Mouse (Mus musculus): ENCODE measurements around the gene Rras2.

Rras2 gene

DNA sequence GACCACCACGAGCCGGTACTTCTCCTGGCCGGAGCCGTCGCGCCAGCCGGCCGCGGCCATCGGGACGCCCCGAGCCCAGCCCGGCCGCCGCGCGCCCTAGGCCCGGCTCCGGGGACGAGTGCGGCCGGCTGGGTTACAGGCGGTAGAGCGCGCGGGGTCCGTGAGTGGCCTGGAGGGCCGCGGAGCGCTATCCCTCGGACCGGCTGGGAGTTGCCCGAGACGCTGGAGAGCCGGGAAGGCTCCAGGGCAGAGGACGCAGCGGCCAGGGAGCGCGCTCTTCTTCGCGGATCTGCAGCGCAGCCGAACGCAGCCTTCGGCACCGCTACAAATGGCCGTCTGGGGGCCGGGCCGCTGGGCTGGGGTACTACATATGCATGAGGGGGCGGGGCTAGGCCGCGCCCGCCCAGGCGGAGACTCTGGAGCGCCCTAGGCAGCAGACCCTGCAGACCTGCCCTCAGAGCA is at the start of gene Rras2:
TSS of gene Rras2 (minus strand) at position 338 of the 462 bp plus-strand sequence.
- peak; percentile 64 for DNase-seq (ENCODE audit: low read depth, low spot score)

DNA sequence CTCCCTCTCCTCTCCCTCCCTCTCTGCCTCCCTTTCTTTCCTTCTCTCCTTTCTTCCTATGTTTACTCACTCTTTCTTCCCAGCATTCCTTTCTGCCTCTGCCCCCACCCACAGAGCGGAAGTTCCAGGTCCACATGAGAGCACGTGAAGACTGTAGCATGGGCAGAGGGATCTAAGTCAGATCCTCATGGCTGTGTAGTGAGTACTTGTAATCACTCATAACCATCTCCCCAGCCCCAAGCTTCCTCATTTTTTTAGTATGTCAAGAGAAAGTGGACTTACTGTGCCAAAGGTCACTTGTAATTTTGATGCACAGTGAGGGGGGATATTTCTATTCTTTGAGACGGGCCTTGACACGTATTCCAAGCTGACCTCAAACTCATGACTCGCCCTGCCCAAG is 45.4 kb upstream of the Rras2 start:
- DNase-seq (ENCODE audit: low read depth, low spot score) = no peak

DNA sequence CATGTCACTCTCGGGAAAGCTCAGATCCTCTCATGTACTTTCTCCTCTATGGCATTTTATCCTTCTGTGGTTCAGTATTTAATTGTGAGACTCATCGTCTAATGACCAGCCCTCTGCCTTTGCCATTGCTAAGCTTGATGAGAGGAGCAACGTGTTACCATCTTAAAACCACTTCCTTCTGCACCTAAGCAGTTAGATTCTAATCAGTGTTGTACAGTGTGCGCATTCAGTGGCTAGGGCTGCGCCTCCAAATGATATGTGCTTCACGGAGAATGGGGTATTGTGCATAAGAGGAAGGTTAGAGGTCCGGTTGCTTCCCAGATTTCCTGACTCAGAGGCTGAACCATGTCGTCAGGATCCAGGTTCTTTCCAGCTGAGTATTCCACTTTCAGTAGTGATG is 43.5 kb upstream of the Rras2 start:
- no peak for DNase-seq (ENCODE audit: low read depth, low spot score)

DNA sequence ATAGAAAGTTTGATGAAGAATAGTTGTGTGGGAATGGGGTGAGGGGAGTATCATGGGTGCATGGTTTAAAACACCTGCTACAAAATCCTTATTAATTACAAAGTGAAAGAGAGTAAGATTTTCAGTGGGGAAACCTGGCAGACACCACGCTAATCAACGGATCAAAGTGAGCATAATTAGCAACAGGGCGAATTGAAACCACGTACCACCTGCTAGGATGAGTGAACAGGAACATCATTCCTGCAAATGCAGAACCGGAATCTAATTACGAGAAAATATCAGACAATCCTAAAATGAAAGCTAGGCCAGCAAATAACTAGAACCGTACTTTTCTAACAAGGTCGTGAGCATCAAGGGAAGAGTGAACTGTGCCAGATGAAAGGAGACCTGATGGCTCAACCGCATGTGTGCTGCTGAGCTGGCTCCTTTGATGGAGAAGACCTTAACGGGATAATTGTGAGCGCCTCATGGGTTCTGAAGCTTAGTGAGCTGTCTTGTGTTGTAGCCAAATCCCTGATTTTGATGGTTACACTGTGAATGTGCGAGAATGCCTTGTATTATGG is 40.2 kb upstream of the Rras2 start:
- no peak for DNase-seq (ENCODE audit: low read depth, low spot score)

DNA sequence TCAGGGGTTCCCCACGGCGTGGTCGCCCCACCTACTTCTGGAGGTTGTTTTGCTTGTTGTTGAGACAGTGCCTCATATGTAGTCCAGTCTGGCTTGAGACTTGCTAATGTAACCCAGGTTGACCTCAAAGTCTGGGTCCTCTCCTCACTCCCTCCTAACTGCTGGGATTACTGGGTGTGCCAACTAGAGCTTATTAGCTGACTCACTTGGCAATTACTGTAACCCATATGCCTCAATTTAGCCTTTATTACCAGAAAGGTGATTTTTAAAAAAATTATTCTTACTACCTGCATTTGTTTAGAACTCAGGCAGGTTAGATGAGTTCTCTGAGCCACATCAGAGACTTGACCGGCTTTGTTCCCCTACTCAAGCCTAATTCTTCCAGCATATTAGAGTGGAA is 38.8 kb upstream of the Rras2 start:
- DNase-seq (ENCODE audit: low read depth, low spot score) = no peak

DNA sequence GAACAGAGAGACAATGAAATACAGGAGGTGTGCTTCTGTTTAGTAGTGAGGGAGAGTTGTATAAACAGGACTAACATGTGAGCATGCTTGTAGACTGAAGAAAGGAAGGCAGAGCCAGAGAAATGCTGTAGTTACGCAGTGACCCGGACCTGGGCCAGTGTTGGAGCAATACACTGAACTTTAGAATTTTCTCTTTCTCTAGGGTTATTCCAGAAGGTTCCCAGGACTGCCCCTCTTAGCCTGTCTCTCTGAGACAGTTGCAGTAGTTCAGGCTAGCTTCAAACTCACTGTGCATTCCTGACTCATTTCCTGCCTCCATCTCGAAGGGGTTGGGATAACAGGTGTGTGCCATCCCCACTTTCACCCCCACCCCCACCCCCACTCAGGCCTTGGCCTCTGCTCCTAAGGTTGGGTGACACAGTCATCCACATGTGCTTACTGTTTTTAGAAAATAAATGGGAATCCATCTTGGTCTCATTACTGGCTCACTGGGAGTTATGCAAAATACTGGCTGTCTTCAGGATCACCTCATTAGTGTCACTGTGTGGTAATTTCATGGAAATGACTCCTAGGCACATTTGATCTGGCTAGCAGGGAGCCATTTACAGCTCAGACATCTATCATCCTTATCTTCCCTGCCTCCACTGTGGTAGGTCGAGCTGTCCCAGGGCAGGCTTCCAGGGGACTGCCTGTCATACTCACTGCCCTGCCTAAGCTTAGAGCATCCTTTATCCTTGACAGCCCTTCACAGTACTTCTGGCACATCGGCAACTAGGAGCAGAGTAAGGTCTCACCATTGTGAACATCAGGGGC is 37.7 kb upstream of the Rras2 start:
- no peak for DNase-seq (ENCODE audit: low read depth, low spot score)

DNA sequence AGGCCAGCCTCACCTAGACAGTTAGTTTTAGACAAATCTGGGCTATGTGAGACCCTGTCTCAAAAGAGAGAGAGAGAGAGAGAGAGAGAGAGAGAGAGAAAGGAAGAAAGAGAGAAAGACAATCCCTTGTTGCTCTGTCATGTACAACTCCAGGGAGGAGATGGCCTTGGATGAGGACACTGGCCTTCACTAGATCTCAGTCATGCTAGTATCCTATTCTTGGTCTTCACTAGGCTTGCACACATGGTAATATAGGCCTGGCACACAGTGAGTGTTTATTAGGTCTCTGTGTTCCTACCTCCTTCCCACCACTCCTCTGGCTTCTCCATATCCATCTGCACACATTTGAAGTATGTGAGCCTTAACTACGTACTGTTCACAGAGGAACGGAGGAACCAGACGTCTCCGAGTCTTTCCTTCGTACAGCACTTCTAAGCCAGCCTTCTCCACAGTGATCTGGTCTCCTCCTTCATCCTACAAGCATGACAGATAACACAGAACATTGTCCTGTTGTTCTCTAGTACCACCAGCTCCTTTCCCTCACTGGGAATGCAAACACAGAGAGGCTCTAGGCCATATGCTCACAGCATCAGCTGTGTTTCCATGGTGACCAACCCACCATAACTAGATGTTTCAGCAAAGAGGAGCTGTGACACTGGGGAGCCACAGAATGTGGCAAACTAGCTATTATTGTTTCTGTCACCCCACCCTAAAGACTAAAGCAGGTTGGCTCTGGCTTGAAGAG is 33.6 kb upstream of the Rras2 start:
- peak; percentile 61 for DNase-seq (ENCODE audit: low read depth, low spot score)

DNA sequence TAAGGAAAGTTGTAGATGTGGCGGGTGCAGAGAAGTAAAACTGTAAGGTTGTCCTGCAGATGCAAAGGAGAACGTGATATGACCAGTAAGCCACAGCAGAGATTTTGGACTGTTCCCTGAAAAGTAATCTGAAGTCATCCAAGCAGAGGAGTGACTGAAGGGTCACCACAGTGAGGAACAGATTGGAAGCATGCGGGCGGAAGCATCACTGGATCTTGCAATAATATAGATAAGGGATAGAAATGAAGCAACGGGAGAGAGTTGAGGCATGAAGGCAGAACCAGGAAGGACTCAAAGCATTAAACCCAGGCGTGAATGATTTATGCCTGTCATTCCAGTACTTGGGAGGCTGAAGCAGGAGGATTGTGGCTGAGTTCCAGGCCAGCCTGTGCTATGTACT is 32.0 kb upstream of the Rras2 start:
- no peak for DNase-seq (ENCODE audit: low read depth, low spot score)

DNA sequence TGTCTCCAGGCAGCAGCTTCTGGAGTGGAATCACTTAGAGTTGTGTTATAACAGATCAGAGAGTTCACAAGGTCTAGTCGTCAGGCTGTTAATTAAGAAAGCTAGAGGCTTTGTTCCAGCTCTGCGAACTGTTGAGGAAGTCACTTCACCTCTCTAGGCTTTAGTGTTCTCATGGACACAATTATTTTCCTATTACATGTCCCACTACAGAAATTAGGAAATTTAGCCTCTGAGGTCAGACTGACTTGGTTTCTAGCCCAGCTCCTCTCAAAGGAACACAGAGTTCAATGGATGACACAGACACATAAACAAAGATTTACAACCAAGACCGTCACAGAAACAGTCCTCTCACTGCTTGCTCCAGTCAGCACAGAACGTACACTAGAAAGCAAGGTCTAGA is 31.6 kb upstream of the Rras2 start:
- DNase-seq (ENCODE audit: low read depth, low spot score) = no peak

DNA sequence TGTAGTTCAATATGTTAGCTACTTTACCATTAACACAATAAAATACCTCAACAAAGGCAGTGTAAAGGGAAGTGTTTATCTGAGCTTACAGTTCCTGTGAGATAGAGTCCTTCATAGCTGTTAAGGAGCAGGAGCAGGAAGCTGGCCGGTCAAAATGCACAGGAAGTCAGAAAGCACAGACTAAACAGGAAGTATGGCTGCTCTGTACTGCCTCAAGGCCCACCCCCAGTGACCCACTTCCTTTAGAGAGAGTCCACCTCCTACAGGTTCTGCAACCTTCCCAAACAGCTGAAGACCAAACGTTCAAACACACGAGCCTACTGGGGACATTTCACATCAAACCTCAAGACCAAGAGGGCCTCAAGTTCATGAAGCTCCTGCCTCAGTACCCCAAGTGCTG is 28.3 kb upstream of the Rras2 start:
- no peak for DNase-seq (ENCODE audit: low read depth, low spot score)

DNA sequence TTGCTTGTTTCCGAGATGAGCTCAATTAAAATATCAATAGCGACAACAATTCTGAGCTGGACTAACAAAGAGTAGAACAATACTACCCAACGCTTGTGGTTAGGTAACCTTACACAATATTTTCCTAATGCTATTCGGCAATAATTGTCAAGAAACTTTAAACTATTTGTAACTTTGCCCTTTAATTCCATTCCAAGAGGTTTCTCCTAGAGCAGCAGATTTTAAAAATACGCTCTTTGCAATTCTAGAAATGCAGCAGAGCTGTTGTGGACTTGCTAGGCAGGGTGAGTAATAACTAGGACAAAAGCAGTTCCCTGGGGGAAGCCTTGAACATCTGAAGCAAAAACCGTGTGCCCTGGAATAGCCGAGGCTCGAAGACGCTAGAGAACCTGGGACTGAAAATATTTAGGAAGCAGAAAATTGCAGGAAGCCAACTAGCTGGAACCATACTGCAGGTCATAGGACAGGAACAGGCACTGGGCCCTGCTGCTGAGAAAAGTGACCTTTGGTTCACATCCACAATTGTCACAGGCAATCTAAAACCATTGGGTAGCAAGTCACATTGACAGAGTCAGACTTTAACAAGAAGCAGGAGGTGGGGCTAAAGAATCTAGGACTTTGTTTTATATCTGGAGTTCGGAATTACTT is 24.7 kb upstream of the Rras2 start:
- no peak for DNase-seq (ENCODE audit: low read depth, low spot score)

DNA sequence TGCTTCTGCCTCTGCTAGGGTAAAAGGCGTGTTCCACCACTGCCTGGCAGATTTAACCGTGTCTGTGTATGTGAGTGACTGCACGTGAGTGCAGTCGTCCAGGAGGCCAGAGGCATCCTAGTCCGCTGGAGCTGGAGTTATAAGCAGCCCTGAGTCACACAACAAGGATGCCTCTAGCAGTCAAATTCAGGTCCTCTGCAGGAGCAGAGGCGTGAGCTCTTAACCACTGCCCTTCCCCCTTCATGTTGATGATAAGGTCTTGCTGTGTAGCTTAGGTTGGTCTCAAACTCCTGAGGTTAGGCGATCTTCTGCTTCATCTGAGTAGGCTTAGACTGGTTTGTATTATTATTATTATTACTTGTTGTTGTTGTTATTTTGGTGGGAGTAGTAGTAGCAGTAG is 22.4 kb upstream of the Rras2 start:
- DNase-seq (ENCODE audit: low read depth, low spot score) = no peak

DNA sequence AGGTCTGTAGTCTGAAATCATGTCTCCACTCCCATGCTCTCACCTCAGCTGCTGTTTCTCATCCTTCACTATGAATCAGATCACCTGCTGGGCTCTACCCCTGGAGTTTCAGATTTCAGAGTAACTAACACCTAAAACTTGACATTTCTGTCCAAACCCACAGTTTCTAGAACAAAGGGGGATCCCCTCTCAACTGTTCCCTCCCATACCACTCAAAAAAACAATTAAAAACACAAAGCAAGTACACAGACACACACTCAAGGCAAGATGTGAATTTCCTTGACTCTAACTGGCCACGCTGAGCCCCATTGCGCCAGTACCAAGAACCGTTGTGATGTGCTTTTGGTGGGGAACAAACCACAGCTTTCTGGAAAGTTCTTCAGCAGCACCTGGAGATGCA is 21.8 kb upstream of the Rras2 start:
- DNase-seq (ENCODE audit: low read depth, low spot score) = no peak

DNA sequence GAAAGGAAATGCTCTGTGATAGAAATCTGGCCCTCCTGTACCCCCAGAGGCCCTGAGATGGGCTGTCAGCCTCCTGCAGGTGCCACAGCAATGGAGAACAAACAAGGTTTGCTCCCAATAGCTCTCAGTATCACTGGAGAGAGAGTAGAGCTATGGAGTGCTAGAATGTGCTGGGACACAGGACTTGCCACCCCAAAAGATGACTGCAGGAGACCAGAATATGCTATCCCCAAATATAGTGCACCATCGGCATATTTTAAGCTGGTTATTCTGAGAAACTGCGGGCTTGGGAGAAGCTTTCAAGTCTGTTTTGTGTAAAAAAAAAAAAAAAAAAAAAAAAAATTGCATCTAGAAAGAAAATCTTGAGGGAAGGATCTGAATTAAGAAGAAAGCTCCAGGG is 20.7 kb upstream of the Rras2 start:
- no peak for DNase-seq (ENCODE audit: low read depth, low spot score)

DNA sequence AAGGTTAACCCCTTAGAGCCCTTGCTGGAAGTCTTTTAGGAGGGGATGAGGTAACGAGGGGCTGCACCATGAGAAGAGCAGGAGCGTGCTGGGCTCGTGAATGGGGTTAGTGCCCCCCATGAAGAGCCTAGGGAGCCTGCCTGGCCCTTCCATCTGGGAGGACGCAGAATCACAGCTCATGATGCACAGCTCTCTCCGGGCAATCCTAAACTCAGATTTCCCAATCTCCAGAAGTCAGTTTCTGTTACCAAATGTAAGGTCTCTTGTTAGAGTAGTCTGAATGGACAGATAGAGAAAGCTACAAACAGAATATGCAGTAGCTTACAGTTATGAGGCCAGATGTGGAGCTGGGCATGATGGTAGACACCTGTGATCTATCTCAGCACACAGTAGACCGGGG is 17.6 kb upstream of the Rras2 start:
- DNase-seq (ENCODE audit: low read depth, low spot score) = no peak

DNA sequence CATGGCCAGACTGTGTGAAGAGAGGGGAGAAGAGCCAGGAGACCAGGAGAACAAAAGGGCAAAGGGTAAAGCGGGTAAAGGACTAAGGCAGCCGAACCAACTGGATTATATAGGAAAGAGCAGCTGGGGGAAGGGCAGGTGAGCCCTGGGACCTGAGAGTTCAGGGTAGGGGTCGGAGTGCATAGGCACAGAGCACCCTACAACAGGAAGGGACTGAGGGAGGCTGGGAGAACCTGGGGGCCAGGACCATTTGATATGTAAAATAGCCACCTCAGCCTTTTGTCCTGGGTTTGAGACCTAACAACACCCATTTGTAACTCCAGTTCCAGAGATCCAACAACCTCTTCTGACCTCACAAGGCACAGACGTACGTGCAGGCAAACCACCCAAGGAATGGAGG is 16.4 kb upstream of the Rras2 start:
- no peak for DNase-seq (ENCODE audit: low read depth, low spot score)

DNA sequence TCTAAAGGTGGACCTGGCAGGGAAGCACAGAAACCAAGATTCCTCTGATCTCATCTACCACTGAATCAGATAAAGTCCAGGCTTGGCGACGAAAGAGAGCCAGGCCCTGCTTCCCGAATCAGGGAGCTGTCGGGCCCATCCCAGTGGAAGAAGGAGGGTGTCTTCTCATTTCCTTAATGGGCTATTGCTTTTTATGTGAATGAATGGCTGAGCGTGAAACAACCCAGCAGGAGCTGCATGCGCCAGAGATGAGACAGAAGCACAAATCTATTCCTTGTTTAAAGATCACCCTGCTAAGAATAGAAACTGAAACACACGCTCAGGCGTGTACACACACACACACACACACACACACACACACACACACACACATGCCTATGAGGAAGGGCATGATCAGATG is 14.7 kb upstream of the Rras2 start:
- no peak for DNase-seq (ENCODE audit: low read depth, low spot score)

DNA sequence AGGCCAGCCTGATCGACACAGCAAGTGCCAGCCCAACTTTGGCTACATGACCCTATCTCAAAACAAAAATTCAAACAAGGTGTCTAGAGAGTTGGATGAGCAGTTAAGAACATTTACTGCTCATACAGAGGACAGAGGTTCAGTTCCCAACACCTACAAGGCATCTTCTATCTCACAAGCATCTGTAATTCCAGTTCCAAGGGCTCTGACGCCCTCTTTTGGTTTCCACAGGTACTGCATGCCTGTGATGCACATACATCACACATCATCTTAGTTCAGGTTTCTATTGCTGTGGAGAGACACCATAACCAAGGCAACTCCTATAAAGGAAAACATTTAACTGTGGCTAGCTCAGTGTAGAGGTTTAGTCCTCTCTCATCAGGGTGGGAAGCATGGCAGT is 11.7 kb upstream of the Rras2 start:
- no peak for DNase-seq (ENCODE audit: low read depth, low spot score)

DNA sequence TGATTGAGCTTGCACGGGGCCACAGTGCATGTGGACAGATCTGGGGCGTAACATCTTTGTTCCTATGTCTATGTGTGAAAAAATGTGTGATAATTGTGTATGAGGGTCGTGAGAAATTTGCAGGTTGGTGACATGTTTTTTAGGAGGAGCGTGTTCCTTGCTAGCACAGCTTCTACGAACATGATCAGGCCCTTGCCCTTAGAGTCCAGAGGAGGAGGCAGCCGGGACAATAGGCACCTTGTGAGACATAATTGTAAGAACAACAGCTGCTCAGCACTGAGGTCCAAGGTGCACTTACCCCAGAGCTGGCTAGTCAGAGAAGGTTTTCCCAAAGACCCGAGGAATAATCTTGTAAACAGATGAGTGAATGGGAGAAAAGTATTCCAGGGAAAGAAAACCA is 599 bp upstream of the Rras2 start:
- no peak for DNase-seq (ENCODE audit: low read depth, low spot score)

DNA sequence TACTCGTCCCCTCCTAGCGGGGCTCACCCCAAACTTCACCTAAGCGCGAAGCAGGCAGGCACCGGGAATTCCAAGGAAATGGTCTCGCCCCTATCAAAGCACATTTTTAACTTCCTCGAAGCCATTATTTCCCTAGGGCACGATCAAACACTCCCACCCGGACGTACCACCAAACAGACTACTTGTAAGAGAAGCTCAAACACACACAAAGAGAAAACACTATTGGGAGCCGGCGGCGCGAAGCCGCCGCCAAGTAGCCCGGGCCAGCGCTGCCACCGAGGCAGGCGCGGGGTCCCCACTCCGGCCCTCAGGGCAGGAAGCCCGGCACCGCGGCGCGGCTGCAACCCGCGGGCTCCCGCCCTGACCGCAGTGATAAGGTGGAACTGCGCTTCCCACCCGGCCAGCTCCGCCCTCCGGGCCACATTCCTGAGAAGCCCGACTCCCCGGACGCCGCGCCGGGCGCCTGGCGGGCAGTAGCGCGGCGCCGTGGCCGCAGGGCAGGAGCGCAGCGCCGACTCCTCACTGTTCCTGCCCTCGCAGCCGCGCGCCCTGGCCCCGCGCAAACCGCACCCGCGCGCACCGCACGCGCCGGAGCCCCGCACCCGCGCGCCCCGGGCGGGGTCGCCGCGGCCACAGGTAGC is 750 bp downstream of the Rras2 start:
- no peak for DNase-seq (ENCODE audit: low read depth, low spot score)

DNA sequence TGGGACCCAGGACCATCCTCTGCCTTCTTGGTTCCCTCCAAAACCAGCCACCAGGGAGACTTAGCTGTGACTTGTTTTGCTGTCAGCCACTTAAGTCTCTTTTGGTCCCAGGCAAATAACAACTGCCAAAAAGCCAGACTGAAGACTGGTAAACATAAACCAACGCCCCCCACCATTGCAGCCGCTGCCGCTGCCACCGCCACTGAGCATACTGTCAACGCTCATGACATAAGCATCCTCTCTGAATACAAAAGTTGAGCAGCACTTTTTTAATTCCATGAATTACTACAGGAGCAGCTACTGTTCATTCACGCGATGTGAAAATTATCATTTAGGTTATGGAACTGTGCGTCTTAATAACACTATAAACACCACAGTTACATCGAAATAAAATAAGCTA is 1.6 kb downstream of the Rras2 start:
- no peak for DNase-seq (ENCODE audit: low read depth, low spot score)

DNA sequence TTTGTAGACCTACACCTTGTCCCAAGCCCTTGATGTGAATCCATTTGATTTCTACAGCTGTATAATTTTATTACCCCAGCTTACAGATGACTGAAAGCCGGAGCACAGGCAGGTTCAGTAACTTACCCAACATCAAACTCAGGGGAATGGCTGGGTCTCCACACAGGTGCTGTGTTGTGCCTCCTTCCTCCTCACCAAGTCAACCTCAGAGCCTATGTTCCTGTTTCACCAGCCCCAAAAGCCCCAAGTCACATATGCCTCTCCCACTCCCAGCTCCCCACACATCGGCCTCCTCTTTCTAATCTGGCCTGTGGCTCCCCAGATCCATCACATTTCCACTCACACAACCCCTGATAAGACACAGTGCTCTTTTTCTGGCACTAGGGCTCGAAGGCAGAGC is 2.6 kb downstream of the Rras2 start:
- DNase-seq (ENCODE audit: low read depth, low spot score) = no peak

Data from brain, embryonic 18.5 days (tissue).